Mouse (Mus musculus) midbrain, embryonic 14.5 days (tissue): Measurements from ENCODE around the gene Zdhhc8. TPM values are rescaled to one million over a fixed set of nuclear protein-coding genes. Genes with fewer than 3 reads are reported as not detected.

Experiments used
- microRNA counts: library from miRNA; unstranded; fragments of <30 nt; microRNA quantifications from one replicate; lab custom pipeline; 2016
- microRNA-seq: library from miRNA; unstranded; fragments of <30 nt; microRNA quantifications from one replicate; pipeline ENCODE4, GENCODE M21; 2016
- polyA plus RNA-seq: library from polyadenylated mRNA; unstranded; fragments of >200 nt; fragmentation: Nextera tagmentation; extraction: Ambion mirVana; gene quantifications from 2 replicates; pipeline ENCODE4 v1.2.1, GENCODE M21; 2014

Zdhhc8 gene
- polyA plus RNA-seq, 1 experiment from 2014 or later = 13.8 TPM

MicroRNAs within 50 kb of the gene (microRNA counts, 519-probe panel; counts per million panel counts)
- microRNA mmu-miR-1306 (lab: Ali Mortazavi, UCI) = not detected

Small RNA genes within 50 kb of the gene (microRNA-seq; reads per million reads assigned to microRNA genes)
- gene Gm24572 (1.2 reads per million), gene Mir1306 (323 reads per million, percentile 68 among the genes with 10 or more reads in this experiment)

Other genes starting within 250 kb of the Zdhhc8 start
- 157 and 187 TPM in 2 replicates for gene Dgcr6, start 182.3 kb downstream of the Zdhhc8 start, polyA plus RNA-seq
- gene Prodh, start 144.9 kb downstream of the Zdhhc8 start, polyA plus RNA-seq = 3.3 and 4.0 TPM in 2 replicates
- gene Rtn4r, start 107.5 kb downstream of the Zdhhc8 start, polyA plus RNA-seq = 18.6 and 28.6 TPM in 2 replicates
- not detected in 2 replicates for gene Ccdc188, start 17.3 kb downstream of the Zdhhc8 start, polyA plus RNA-seq
- gene Trmt2a, start 13.5 kb upstream of the Zdhhc8 start, polyA plus RNA-seq = 80.2 and 81.3 TPM in 2 replicates
- gene Ranbp1, start 13.6 kb upstream of the Zdhhc8 start, polyA plus RNA-seq = 451 and 457 TPM in 2 replicates
- 0.86 and 3.3 TPM in 2 replicates for gene Gm49776, start 23.2 kb upstream of the Zdhhc8 start, polyA plus RNA-seq
- 32.7 and 40.0 TPM in 2 replicates for gene Dgcr8, start 54.1 kb upstream of the Zdhhc8 start, polyA plus RNA-seq
- gene Tango2, start 113.0 kb upstream of the Zdhhc8 start, polyA plus RNA-seq = 70.0 TPM in 2 replicates
- gene Arvcf, start 113.0 kb upstream of the Zdhhc8 start, polyA plus RNA-seq = 70.2 and 70.4 TPM in 2 replicates
- 24.9 and 28.7 TPM in 2 replicates for gene Txnrd2, start 191.2 kb upstream of the Zdhhc8 start, polyA plus RNA-seq
- 79.9 and 81.3 TPM in 2 replicates for gene Comt, start 191.7 kb upstream of the Zdhhc8 start, polyA plus RNA-seq